Mouse (Mus musculus) liver, postnatal 0 days (tissue): ENCODE measurements at regions not wholly inside any gene's neighbourhood (a gene's known extent, or its start where the extent isn't known, plus 50 kb on each side); places are given as distances from the start of the nearest gene placed in this dataset.

ENCODE experiments used
- CTCF ChIP-seq: sonication (generic); IDR thresholded peaks from 2 replicates; pipeline ENCODE4 v1.5.1; 2016; ENCODE audit warnings: antibody characterized with exemption, low read depth
- EP300 ChIP-seq: IDR thresholded peaks from 2 replicates; pipeline ENCODE4 v1.6.1; 2016; ENCODE audit warnings: antibody characterized with exemption, low read depth, mild to moderate bottlenecking

DNA sequence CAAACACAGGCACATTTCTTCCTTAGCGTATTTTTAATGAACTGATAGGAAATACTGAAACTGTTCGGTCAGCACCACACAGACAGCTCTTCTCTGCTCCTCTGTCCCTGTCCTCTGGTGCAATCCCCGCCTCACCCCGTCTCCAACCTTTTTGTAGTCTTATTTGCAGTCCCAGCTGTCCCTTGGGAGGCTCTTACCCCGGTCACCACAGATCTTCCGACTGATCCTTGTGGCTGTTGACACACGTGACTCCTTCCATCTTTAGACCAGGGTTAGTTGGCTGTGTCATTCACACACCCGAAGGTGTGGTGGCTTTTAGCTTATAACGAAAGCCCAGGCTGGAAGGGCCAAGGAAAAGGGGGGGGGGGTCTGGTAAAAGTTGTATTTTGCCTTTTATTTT, 56.4 kb downstream of the Cyp26a1 start:
- TF ChIP-seq CTCF (no peak), EP300 (no peak)
